Comparison of ENCODE assay signal across 7 mouse cellular contexts in the genomic region with DNA sequence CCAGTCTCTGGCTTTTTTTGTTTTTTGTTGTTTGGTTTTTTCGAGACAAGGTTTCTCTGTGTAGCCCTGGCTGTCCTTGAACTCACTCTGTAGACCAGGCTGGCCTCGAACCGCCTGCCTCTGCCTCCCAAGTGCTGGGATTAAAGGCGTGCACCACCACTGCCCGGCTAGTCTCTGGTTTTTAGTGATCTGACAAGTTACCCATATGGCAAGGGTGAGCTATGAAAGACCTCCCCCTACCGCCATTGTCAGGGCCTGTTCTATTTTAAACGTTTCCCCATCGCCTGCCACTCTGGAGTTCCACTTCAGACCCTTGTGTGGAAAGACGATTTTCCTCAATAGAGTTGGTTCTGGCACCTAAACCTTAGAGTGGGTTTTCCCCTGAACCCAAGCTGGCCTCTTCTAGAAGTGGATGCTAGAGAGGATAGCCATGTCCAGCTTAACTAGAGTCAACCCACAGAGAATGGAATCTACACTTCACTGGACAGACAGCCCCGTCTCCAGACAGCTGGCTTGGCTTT. TPM values are rescaled to one million over a fixed set of nuclear protein-coding genes. Genes with fewer than 3 reads are reported as not detected.
A peak's percentile ranks its signal among the peaks of the same experiment; 100 is the strongest.
DNase-seq lines count a peak whose midpoint lies in the region; ATAC-seq and TF ChIP-seq lines count a peak whose summit lies in the region.

No protein-coding gene starts in this region.

- no peak for ATAC-seq in embryonic facial prominence, embryonic 11.5 days (replicated peaks; ENCODE audit: insufficient number of reproducible peaks, low FRiP score, low TSS enrichment, low read depth)
- no peak for ATAC-seq in intestine, embryonic 15.5 days

- peak overlapping the region; percentile 98; the same call in 1 of the 2 replicates for H3K4me3 ChIP-seq in spleen, adult 2 months (ENCODE audit: extremely low read depth, insufficient read depth, insufficient read length)
- peak overlapping the region; percentile 89 for H3K4me3 ChIP-seq in embryonic facial prominence, embryonic 11.5 days (ENCODE audit: low read depth, low read length)
- H3K4me3 ChIP-seq in intestine, embryonic 15.5 days (replicated peaks) = peak overlapping the region; percentile 98
- H3K4me3 ChIP-seq in myocyte = peak overlapping the region; percentile 84

- H3K79me2 ChIP-seq in myocyte (ENCODE audit: control insufficient read depth, insufficient read depth) = peaks cover 54% of the 10 kb centered on the region

- TF ChIP-seq CTCF in spleen, adult 2 months (IDR thresholded peaks at IDR 0.05; ENCODE audit: extremely low read depth, insufficient read depth, insufficient read length, insufficient replicate concordance) = no peak

- peak overlapping the region; percentile 43 for H3K4me2 ChIP-seq in embryonic facial prominence, embryonic 11.5 days (ENCODE audit: low read depth, low read length)
- peak overlapping the region; percentile 64 for H3K4me2 ChIP-seq in intestine, embryonic 15.5 days (replicated peaks)
- H3K4me2 ChIP-seq in myocyte (ENCODE audit: low read depth) = peak overlapping the region; percentile 87

- DNase-seq in spleen, adult 2 months (ENCODE audit: low read depth in 1 of 2, low spot score in 2 of 2) = no peak
- DNase-seq in spleen, postnatal 14 days (ENCODE audit: low spot score in 2 of 2) = no peak
- DNase-seq in embryonic facial prominence, embryonic 11.5 days (ENCODE audit: low spot score) = no peak
- no peak for DNase-seq in layer of hippocampus, adult 9-11 months
- DNase-seq in layer of hippocampus, adult 8-10 months (ENCODE audit: low spot score in 2 of 2) = no peak

- no peaks in the 10 kb centered on the region for H3K36me3 ChIP-seq in spleen, adult 2 months (ENCODE audit: control insufficient read depth, insufficient read depth, low read length)
- no peaks in the 10 kb centered on the region for H3K36me3 ChIP-seq in embryonic facial prominence, embryonic 11.5 days (replicated peaks; ENCODE audit: control insufficient read depth, insufficient read depth, low read depth, low read length)
- H3K36me3 ChIP-seq in intestine, embryonic 15.5 days = no peaks in the 10 kb centered on the region
- no peaks in the 10 kb centered on the region for H3K36me3 ChIP-seq in myocyte (ENCODE audit: control insufficient read depth, insufficient read depth)

- H3K27ac ChIP-seq in spleen, adult 2 months (ENCODE audit: insufficient read depth, low read length) = no peak overlapping the region; the same call in 1 of the 2 replicates
- no peak overlapping the region for H3K27ac ChIP-seq in embryonic facial prominence, embryonic 11.5 days (replicated peaks; ENCODE audit: low read depth, low read length)
- no peak overlapping the region; the same call in 1 of the 2 replicates for H3K27ac ChIP-seq in intestine, embryonic 15.5 days

- no peaks in the 10 kb centered on the region for H3K27me3 ChIP-seq in spleen, adult 2 months (ENCODE audit: control insufficient read depth, insufficient read depth, low read length)
- H3K27me3 ChIP-seq in embryonic facial prominence, embryonic 11.5 days (ENCODE audit: control insufficient read depth, insufficient read depth, low read length) = no peaks in the 10 kb centered on the region
- no peaks in the 10 kb centered on the region for H3K27me3 ChIP-seq in intestine, embryonic 15.5 days (replicated peaks)
- H3K27me3 ChIP-seq in myocyte (ENCODE audit: control insufficient read depth, insufficient read depth, insufficient read length) = no peaks in the 10 kb centered on the region

- peaks cover 16% of the 10 kb centered on the region; the same call in 1 of the 2 replicates for H3K4me1 ChIP-seq in spleen, adult 2 months (ENCODE audit: control insufficient read depth, insufficient read depth, insufficient read length)
- H3K4me1 ChIP-seq in embryonic facial prominence, embryonic 11.5 days (ENCODE audit: control insufficient read depth, insufficient read depth, low read length) = no peaks in the 10 kb centered on the region; the same call in 1 of the 2 replicates
- H3K4me1 ChIP-seq in intestine, embryonic 15.5 days (replicated peaks) = peaks cover 13% of the 10 kb centered on the region

- TF ChIP-seq POLR2A in spleen, adult 2 months (IDR thresholded peaks at IDR 0.05; ENCODE audit: low read depth, low read length) = no peak
- TF ChIP-seq POLR2A in myocyte (IDR thresholded peaks at IDR 0.05; ENCODE audit: insufficient read length, low read depth) = no peak

- peak overlapping the region; percentile 72 for H3K9ac ChIP-seq in embryonic facial prominence, embryonic 11.5 days (replicated peaks; ENCODE audit: low read length)
- H3K9ac ChIP-seq in intestine, embryonic 15.5 days = peak overlapping the region; percentile 73

- peak overlapping the region; percentile 81 for H3ac ChIP-seq in myocyte (ENCODE audit: control insufficient read depth, insufficient read length)

- 12% methylated on average over 10 of the region's 10 CpGs for WGBS in spleen, adult 2 months
- 36% methylated on average over 10 of the region's 10 CpGs for WGBS in embryonic facial prominence, embryonic 11.5 days
- WGBS in intestine, embryonic 15.5 days = 33% methylated on average over 10 of the region's 10 CpGs

- H3K9me3 ChIP-seq in embryonic facial prominence, embryonic 11.5 days (replicated peaks; ENCODE audit: control insufficient read depth, low read length) = no peaks in the 10 kb centered on the region
- no peaks in the 10 kb centered on the region for H3K9me3 ChIP-seq in intestine, embryonic 15.5 days

TF ChIP-seq in myocyte, 11 proteins besides CTCF, POLR2A, EP300 and RAD21:
- no peak for TF ChIP-seq CEBPB (IDR thresholded peaks at IDR 0.05; ENCODE audit: insufficient read depth, poor library complexity, severe bottlenecking)
- TF ChIP-seq REST (IDR thresholded peaks at IDR 0.05; ENCODE audit: insufficient read depth, insufficient read length) = no peak
- no peak for TF ChIP-seq TCF3 (IDR thresholded peaks at IDR 0.05; ENCODE audit: insufficient read length, low read depth)
- no peak for TF ChIP-seq MYOD1 (IDR thresholded peaks at IDR 0.05; ENCODE audit: control insufficient read depth in 1 of 3, insufficient read length in 2 of 3, low read depth in 2 of 3)
- TF ChIP-seq MYOG (IDR thresholded peaks at IDR 0.05; ENCODE audit: control insufficient read depth in 1 of 3, insufficient read depth in 1 of 3, insufficient read length in 2 of 3, low read depth in 2 of 3) = no peak
- TF ChIP-seq TCF12 (IDR thresholded peaks at IDR 0.05; ENCODE audit: insufficient read depth, poor library complexity, severe bottlenecking) = no peak

RNA-seq across cellular contexts. Expression of gene Oser1, which starts 4.1 kb away (rescaled TPM):
- 8.3 and 9.0 TPM in 2 replicates for polyA plus RNA-seq in spleen, adult 2 months (2012; rRNA removed)
- 105 and 106 TPM in 2 replicates for polyA plus RNA-seq in embryonic facial prominence, embryonic 11.5 days (2014; fragmentation: Nextera tagmentation; extraction: Ambion mirVana)
- polyA plus RNA-seq in intestine, embryonic 15.5 days (2015; fragmentation: Nextera tagmentation; extraction: Ambion mirVana) = 83.2 and 87.4 TPM in 2 replicates
- 30.3 TPM for polyA plus RNA-seq in myocyte (2012; fragmentation: generic; extraction: Trizol)
- 10 to 100 TPM; 20.1 to 22.9 (median 22.6) TPM for total RNA-seq in layer of hippocampus, adult 8-10 months (2022)

RNA-seq across cellular contexts. Expression of gene Gdap1l1, which starts 17.9 kb away (rescaled TPM):
- polyA plus RNA-seq in spleen, adult 2 months (2012; rRNA removed) = 0.14 and 0.19 TPM in 2 replicates
- polyA plus RNA-seq in embryonic facial prominence, embryonic 11.5 days (2014; fragmentation: Nextera tagmentation; extraction: Ambion mirVana) = 10.9 and 13.6 TPM in 2 replicates
- 5.9 and 6.1 TPM in 2 replicates for polyA plus RNA-seq in intestine, embryonic 15.5 days (2015; fragmentation: Nextera tagmentation; extraction: Ambion mirVana)
- 0.43 TPM for polyA plus RNA-seq in myocyte (2012; fragmentation: generic; extraction: Trizol)
- 10 to 100 TPM; 65.7 to 69.2 (median 68.0) TPM for total RNA-seq in layer of hippocampus, adult 8-10 months (2022)

RNA-seq across cellular contexts. Expression of gene Jph2, which starts 22.6 kb away (rescaled TPM):
- 2.9 and 4.3 TPM in 2 replicates for polyA plus RNA-seq in spleen, adult 2 months (2012; rRNA removed)
- 0.42 and 0.54 TPM in 2 replicates for polyA plus RNA-seq in embryonic facial prominence, embryonic 11.5 days (2014; fragmentation: Nextera tagmentation; extraction: Ambion mirVana)
- 8.5 and 9.8 TPM in 2 replicates for polyA plus RNA-seq in intestine, embryonic 15.5 days (2015; fragmentation: Nextera tagmentation; extraction: Ambion mirVana)
- polyA plus RNA-seq in myocyte (2012; fragmentation: generic; extraction: Trizol) = 217 TPM
- under 1 TPM; 0.27 to 0.48 (median 0.42) TPM for total RNA-seq in layer of hippocampus, adult 8-10 months (2022)

RNA-seq across cellular contexts. Expression of gene Fitm2, which starts 52.0 kb away (rescaled TPM):
- polyA plus RNA-seq in spleen, adult 2 months (2012; rRNA removed) = 3.7 and 4.1 TPM in 2 replicates
- polyA plus RNA-seq in embryonic facial prominence, embryonic 11.5 days (2014; fragmentation: Nextera tagmentation; extraction: Ambion mirVana) = 9.0 and 9.7 TPM in 2 replicates
- 10.4 and 10.8 TPM in 2 replicates for polyA plus RNA-seq in intestine, embryonic 15.5 days (2015; fragmentation: Nextera tagmentation; extraction: Ambion mirVana)
- 24.6 TPM for polyA plus RNA-seq in myocyte (2012; fragmentation: generic; extraction: Trizol)
- total RNA-seq in layer of hippocampus, adult 8-10 months (2022) = 10 to 100 TPM; 17.0 to 23.5 (median 20.7) TPM

Comparison
In these comparisons a context has a peak if more than half of its experiments do, and no peak if none do; other contexts are left out.
1. RNA of gene Jph2, which starts 22.6 kb away (polyA plus RNA-seq): 217 TPM in myocyte (single experiment); 8.5 to 9.8 TPM in intestine, embryonic 15.5 days, 2.9 to 4.3 TPM in spleen, adult 2 months and 0.42 to 0.54 TPM in embryonic facial prominence, embryonic 11.5 days; every median in the first group is over 10 times any median in the second.
2. Peak in every context shown above with its lines, with median percentiles within 50 percentile points of each other: H3K4me3 ChIP-seq and H3K4me2 ChIP-seq.